ENCODE assay signal across 8 mouse cellular contexts in the genomic region with DNA sequence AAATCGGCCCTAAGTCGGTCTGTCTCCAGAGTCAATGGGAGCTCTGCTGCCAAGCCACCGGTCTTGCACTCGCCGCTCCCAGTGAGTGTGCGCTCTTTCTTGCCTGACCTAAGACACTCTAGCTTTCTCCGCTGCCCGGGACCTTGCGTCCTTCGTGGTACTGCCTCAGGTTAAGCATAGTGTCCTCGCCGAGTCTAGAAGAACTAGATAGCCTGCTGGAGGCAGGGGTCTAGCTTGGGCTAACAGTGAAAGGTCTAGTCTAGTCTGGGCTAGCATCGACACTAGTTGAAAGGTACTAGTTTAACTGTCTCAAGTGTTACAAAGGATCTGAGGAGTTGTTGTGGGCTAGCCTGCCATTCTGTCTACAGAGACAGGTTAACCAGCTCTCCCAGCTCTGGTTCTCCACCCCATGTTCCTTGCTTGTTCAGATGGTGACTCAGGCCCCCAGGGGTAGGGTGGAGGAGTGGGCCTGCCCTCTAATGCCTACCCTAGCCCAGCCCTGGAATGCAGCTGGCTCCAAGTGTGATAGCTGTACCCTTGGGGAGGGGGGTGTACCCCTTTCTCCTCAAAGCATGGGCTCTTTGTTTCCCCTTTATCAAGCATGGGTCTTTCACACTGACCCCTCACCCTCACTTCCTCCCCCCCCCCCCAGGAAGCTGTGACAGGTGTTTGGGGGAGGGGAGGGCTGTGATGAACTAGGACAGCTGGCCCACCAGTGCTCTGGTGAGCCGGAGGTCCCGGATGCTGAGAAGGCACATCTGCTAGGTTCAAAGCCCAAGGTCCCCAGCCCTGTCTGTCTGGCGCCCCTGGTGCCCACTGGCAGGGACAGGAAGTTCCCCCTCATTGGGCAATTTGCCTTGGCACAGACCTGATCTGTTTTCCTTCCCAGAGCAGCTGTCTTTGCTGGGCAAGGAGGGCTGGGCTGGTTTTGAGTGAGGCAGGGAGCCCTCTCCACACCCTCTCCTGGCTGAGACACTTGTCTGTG. TPM values are rescaled to one million over a fixed set of nuclear protein-coding genes. Genes with fewer than 3 reads are reported as not detected.
DNase-seq lines count a peak whose midpoint lies in the region; ATAC-seq and TF ChIP-seq lines count a peak whose summit lies in the region.

A gene (minus strand): TSS at position 934 of the 985 bp plus-strand sequence.

- H3K9me3 ChIP-seq in E14TG2a.4 (ENCODE audit: low read length), result no peaks in the 10 kb centered on the region
- no peaks in the 10 kb centered on the region for H3K9me3 ChIP-seq in forebrain, embryonic 13.5 days (replicated peaks)
- no peaks in the 10 kb centered on the region for H3K9me3 ChIP-seq in lung, postnatal 0 days (ENCODE audit: low read length)

- no peak for TF ChIP-seq CTCF in E14TG2a.4 (conservative IDR thresholded peaks at IDR 0.05; ENCODE audit: low read length)
- peak; percentile 57 for TF ChIP-seq CTCF in lung, postnatal 0 days (IDR thresholded peaks at IDR 0.05)

- H3K4me3 ChIP-seq in E14TG2a.4 (replicated peaks; ENCODE audit: low read length), result peak within 1 kb of the TSS; percentile 98
- peak within 1 kb of the TSS; percentile 89 for H3K4me3 ChIP-seq in forebrain, embryonic 13.5 days
- peak within 1 kb of the TSS; percentile 64 for H3K4me3 ChIP-seq in lung, postnatal 0 days (ENCODE audit: low read depth, low read length)

- H3K4me2 ChIP-seq in forebrain, embryonic 13.5 days, result peak within 1 kb of the TSS; percentile 91
- H3K4me2 ChIP-seq in lung, postnatal 0 days (replicated peaks; ENCODE audit: low read depth, low read length), result peak within 1 kb of the TSS; percentile 88

- 0% methylated on average over 16 of the region's 16 CpGs for WGBS in forebrain, embryonic 13.5 days
- WGBS in lung, postnatal 0 days, result 0% methylated on average over 16 of the region's 16 CpGs

- H3K27ac ChIP-seq in forebrain, embryonic 13.5 days, result peak within 1 kb of the TSS; percentile 96
- H3K27ac ChIP-seq in lung, postnatal 0 days (ENCODE audit: low read length), result peak within 1 kb of the TSS; percentile 39

- peaks cover 32% of the 10 kb centered on the region for H3K36me3 ChIP-seq in E14TG2a.4 (ENCODE audit: insufficient read depth, low read length)
- peaks cover 23% of the 10 kb centered on the region for H3K36me3 ChIP-seq in forebrain, embryonic 13.5 days (ENCODE audit: poor library complexity, severe bottlenecking)
- H3K36me3 ChIP-seq in lung, postnatal 0 days (ENCODE audit: insufficient read depth, low read length), result no peaks in the 10 kb centered on the region

- no peaks in the 10 kb centered on the region for H3K27me3 ChIP-seq in E14TG2a.4 (ENCODE audit: insufficient read depth, low read length)
- peaks cover 14% of the 10 kb centered on the region for H3K27me3 ChIP-seq in forebrain, embryonic 13.5 days
- no peaks in the 10 kb centered on the region for H3K27me3 ChIP-seq in lung, postnatal 0 days (replicated peaks; ENCODE audit: insufficient read depth, low read length)

- ATAC-seq in forebrain, embryonic 13.5 days, result peak; percentile 5; the same call in 1 of the 2 replicates
- no peak for ATAC-seq in lung, postnatal 0 days

- peak within 1 kb of the TSS; percentile 88 for H3K9ac ChIP-seq in forebrain, embryonic 13.5 days
- peak within 1 kb of the TSS; percentile 52 for H3K9ac ChIP-seq in lung, postnatal 0 days (replicated peaks; ENCODE audit: low read depth)

- 0 out of 2 replicates have a peak, but pooled peaks have one; percentile 14 for TF ChIP-seq EP300 in lung, postnatal 0 days (IDR thresholded peaks at IDR 0.05)

- H3K4me1 ChIP-seq in E14TG2a.4 (replicated peaks; ENCODE audit: low read depth, low read length), result peaks cover 72% of the 10 kb centered on the region
- peaks cover 44% of the 10 kb centered on the region for H3K4me1 ChIP-seq in forebrain, embryonic 13.5 days
- H3K4me1 ChIP-seq in lung, postnatal 0 days (ENCODE audit: insufficient read depth, low read depth, low read length), result peaks cover 12% of the 10 kb centered on the region

- intact Hi-C loops in heart, postnatal 36 days (cut with DNase I), result loop anchor here (5.0 kb wide), 1 partner anchor 46 kb away; no protein-coding TSS in a partner anchor

- peak; percentile 69 for DNase-seq in adrenal gland, adult 8-10 months
- DNase-seq in heart, postnatal 36 days, result peak; percentile 50 to 61
- peak in 1 of 2 experiments; percentile 73 for DNase-seq in layer of hippocampus, adult 8-10 months (ENCODE audit: low spot score in 2 of 2)
- peak; percentile 84 for DNase-seq in lung, postnatal 0 days (ENCODE audit: low spot score)
- peak; percentile 80 for DNase-seq in retina, embryonic 14.5 days (ENCODE audit: low spot score)
- no peak for DNase-seq in c-Kit-positive CD71-positive TER-119-positive erythroid progenitor cells, embryonic 14.5 days (ENCODE audit: low spot score)

RNA-seq across cellular contexts. Expression of the gene that starts here (rescaled TPM):
- total RNA-seq in adrenal gland, adult 8-10 months (2022), result 10 to 100 TPM; 40.1 to 83.9 (median 62.1) TPM
- polyA plus RNA-seq in forebrain, embryonic 13.5 days (2015; fragmentation: Nextera tagmentation; extraction: Ambion mirVana), result 11.0 TPM in 2 replicates
- total RNA-seq in heart, postnatal 36 days (2021), result 10 to 100 TPM; 17.0 to 18.5 TPM
- 10 to 100 TPM; 13.4 to 19.9 (median 18.0) TPM for total RNA-seq in layer of hippocampus, adult 8-10 months (2022)
- 33.6 and 40.7 TPM in 2 replicates for polyA plus RNA-seq in lung, postnatal 0 days (2015; fragmentation: Nextera tagmentation; extraction: Ambion mirVana)
